19 mouse cellular contexts compared by ENCODE assay signal in genomic region chr10:119447392-119447914, GRCm38 (mm10). TPM values are rescaled to one million over a fixed set of nuclear protein-coding genes. Genes with fewer than 3 reads are reported as not detected.
DNase-seq lines count a peak whose midpoint lies in the region; ATAC-seq and TF ChIP-seq lines count a peak whose summit lies in the region.
"Had no signal": no experiment of that assay in that cellular context is flagged by ENCODE, and none has a peak within 500 bp of the region (broad histone marks: within the 10 kb centered on the region; RNA-seq: fewer than 3 reads in every experiment).

No protein-coding gene starts in this region.

- no peaks in the 10 kb centered on the region for H3K36me3 ChIP-seq in lung, embryonic 15.5 days
- no peaks in the 10 kb centered on the region for H3K36me3 ChIP-seq in kidney, adult 2 months (ENCODE audit: control insufficient read depth, insufficient read depth, low read length)
- no peaks in the 10 kb centered on the region for H3K36me3 ChIP-seq in embryonic facial prominence, embryonic 10.5 days (replicated peaks)
- H3K36me3 ChIP-seq: forebrain, embryonic 12.5 days; heart, embryonic 15.5 days; hindbrain, embryonic 10.5 days; limb, embryonic 12.5 days; midbrain, embryonic 13.5 days had no signal

- no peak overlapping the region for H3K27ac ChIP-seq in lung, embryonic 15.5 days
- no peak overlapping the region for H3K27ac ChIP-seq in kidney, adult 2 months (ENCODE audit: insufficient read depth, low read depth, low read length)
- H3K27ac ChIP-seq in embryonic facial prominence, embryonic 10.5 days (replicated peaks): no peak overlapping the region
- H3K27ac ChIP-seq: forebrain, embryonic 12.5 days; heart, embryonic 15.5 days; hindbrain, embryonic 10.5 days; limb, embryonic 12.5 days; midbrain, embryonic 13.5 days had no signal

- H3K9ac ChIP-seq in lung, embryonic 15.5 days: no peak overlapping the region
- H3K9ac ChIP-seq: forebrain, embryonic 12.5 days; heart, embryonic 15.5 days; limb, embryonic 12.5 days; midbrain, embryonic 13.5 days had no signal

- TF ChIP-seq POLR2A in kidney, adult 2 months (IDR thresholded peaks at IDR 0.05; ENCODE audit: low read depth, low read length): no peak

- peaks cover 2% of the 10 kb centered on the region; the same call in 1 of the 2 replicates for H3K27me3 ChIP-seq in lung, embryonic 15.5 days
- H3K27me3 ChIP-seq in kidney, adult 2 months (replicated peaks; ENCODE audit: control insufficient read depth, insufficient read depth, low read length): no peaks in the 10 kb centered on the region
- H3K27me3 ChIP-seq in embryonic facial prominence, embryonic 10.5 days (replicated peaks; ENCODE audit: low read depth, poor library complexity, severe bottlenecking): peaks cover 5% of the 10 kb centered on the region

- peak overlapping the region; percentile 11; the same call in 1 of the 2 replicates for H3K4me2 ChIP-seq in lung, embryonic 15.5 days
- H3K4me2 ChIP-seq: forebrain, embryonic 12.5 days; heart, embryonic 15.5 days; limb, embryonic 12.5 days; midbrain, embryonic 13.5 days had no signal

- no peak for ATAC-seq in lung, embryonic 15.5 days (ENCODE audit: borderline replicate concordance, extremely low read depth, low FRiP score, low TSS enrichment)
- ATAC-seq: inflammation-experienced regulatory T-cells, adult 6 months; midbrain, embryonic 13.5 days had no signal

- no peak for TF ChIP-seq CTCF in kidney, adult 2 months (conservative IDR thresholded peaks at IDR 0.05; ENCODE audit: insufficient read depth, insufficient read length, low read depth, low read length)

- WGBS in lung, embryonic 15.5 days: 59% methylated on average over 14 of the region's 14 CpGs
- 54% methylated on average over 14 of the region's 14 CpGs for WGBS in kidney, adult 2 months
- WGBS in embryonic facial prominence, embryonic 10.5 days: 77% methylated on average over 14 of the region's 14 CpGs

- no peaks in the 10 kb centered on the region for H3K4me1 ChIP-seq in lung, embryonic 15.5 days
- H3K4me1 ChIP-seq in kidney, adult 2 months (ENCODE audit: control insufficient read depth, insufficient read depth, low read length): no peaks in the 10 kb centered on the region
- H3K4me1 ChIP-seq in embryonic facial prominence, embryonic 10.5 days: peaks cover 1% of the 10 kb centered on the region; the same call in 1 of the 2 replicates
- H3K4me1 ChIP-seq: heart, embryonic 15.5 days had no signal

- H3K4me3 ChIP-seq in lung, embryonic 15.5 days: no peak overlapping the region
- H3K4me3 ChIP-seq in kidney, adult 2 months (ENCODE audit: insufficient read depth, low read depth, low read length): no peak overlapping the region; the same call in 1 of the 2 replicates
- no peak overlapping the region for H3K4me3 ChIP-seq in embryonic facial prominence, embryonic 10.5 days
- H3K4me3 ChIP-seq: forebrain, embryonic 12.5 days; heart, embryonic 15.5 days; hindbrain, embryonic 10.5 days; limb, embryonic 12.5 days; midbrain, embryonic 13.5 days had no signal

- no peaks in the 10 kb centered on the region for H3K9me3 ChIP-seq in lung, embryonic 15.5 days
- H3K9me3 ChIP-seq in embryonic facial prominence, embryonic 10.5 days: no peaks in the 10 kb centered on the region
- H3K9me3 ChIP-seq: forebrain, embryonic 12.5 days; heart, embryonic 15.5 days; hindbrain, embryonic 10.5 days; limb, embryonic 12.5 days; midbrain, embryonic 13.5 days had no signal

- no peak for DNase-seq in lung, postnatal 4 days
- peak; percentile 71 for DNase-seq in kidney, adult 2 months
- peak; percentile 35 for DNase-seq in kidney, postnatal 10 days
- DNase-seq in yolk sac, embryonic 10.5 days (ENCODE audit: low spot score): peak; percentile 78
- no peak for DNase-seq in embryonic facial prominence, embryonic 10.5 days (ENCODE audit: low spot score)
- DNase-seq in heart, adult 8-10 months (ENCODE audit: low spot score): no peak
- DNase-seq: cerebellum, postnatal 10 days; embryo, embryonic 11 days; layer of hippocampus, adult 9-11 months; right cerebral cortex, postnatal 4 days; thymus, postnatal 14 days had no signal

RNA-seq across cellular contexts. Expression of gene Grip1, which starts 6.2 kb away (rescaled TPM):
- 1.7 TPM in 2 replicates for polyA plus RNA-seq in lung, embryonic 15.5 days (2015; fragmentation: Nextera tagmentation; extraction: Ambion mirVana)
- polyA plus RNA-seq in kidney, adult 2 months (2012; rRNA removed): 2.5 and 2.7 TPM in 2 replicates
- 3.8 and 4.3 TPM in 2 replicates for polyA plus RNA-seq in embryonic facial prominence, embryonic 10.5 days (2016; fragmentation: Nextera tagmentation; extraction: Ambion mirVana)
- under 1 TPM; 0.43 to 0.75 (median 0.61) TPM for total RNA-seq in heart, adult 8-10 months (2022)
- total RNA-seq: megakaryocyte progenitor cell, adult 5-6 weeks had no signal

Comparison
In these comparisons a context has a peak if more than half of its experiments do, and no peak if none do; other contexts are left out.
1. DNase-seq: peak in kidney, adult 2 months (single experiment), kidney, postnatal 10 days (single experiment) and yolk sac, embryonic 10.5 days (single experiment); none in lung, postnatal 4 days (0 of 2), embryonic facial prominence, embryonic 10.5 days (single experiment) and heart, adult 8-10 months (single experiment).